Mouse (Mus musculus): ENCODE results near the gene Fntb. TPM values are rescaled to one million over a fixed set of nuclear protein-coding genes. Genes with fewer than 3 reads are reported as not detected.
"Not testable (repeated sequence)": the region's sequence is repeated elsewhere in the genome, so short reads cannot be mapped to it uniquely, and the experiment has no call there.

Fntb gene
- polyA plus RNA-seq, 1 experiment from 2014 or later, result 22.8 TPM

DNA sequence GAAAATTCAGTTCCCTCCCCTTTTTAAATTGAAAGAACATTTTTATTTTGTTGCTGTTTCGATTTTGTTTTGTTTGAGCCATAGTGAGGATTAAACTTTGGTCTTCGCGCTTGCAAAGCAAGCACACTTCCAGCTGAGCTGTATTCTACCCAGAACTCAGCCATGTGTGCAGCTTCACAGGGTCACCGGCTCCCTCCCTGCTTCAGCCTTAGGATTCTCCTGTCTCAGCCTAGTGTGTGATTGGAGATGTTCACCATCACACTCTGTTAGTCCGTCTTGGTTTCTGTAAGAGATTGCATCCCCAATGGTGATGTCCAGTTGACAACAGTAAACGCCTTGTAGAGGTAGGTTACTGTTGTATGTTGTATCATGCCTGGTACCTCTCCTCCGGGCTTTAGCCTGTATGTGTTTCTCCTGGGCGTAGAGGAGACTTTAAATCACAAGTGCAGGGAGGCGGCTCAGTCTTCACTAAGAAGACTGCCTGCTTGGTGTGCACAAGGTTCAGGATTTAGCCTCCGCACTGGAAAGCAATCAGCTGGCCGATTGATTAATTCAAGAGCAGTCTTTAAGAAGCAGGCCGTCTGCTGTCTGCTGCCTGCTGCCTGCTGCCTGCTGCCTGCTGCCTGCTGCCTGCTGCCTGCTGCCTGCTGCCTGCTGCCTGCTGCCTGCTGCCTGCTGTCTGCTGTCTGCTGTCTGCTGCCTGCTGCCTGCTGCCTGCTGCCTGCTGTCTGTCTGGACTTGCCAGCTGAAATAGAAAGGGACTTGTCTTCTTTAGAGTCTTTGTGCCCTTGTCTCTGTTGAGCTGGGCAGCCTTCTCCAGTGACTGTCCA, 15.5 kb downstream of the Fntb start:
- WGBS (ENCODE audit: insufficient replicate concordance), result 80% methylated on average over 12 of the region's 12 CpGs
- peaks cover 4% of the 10 kb centered on the region for H3K36me3 ChIP-seq (ENCODE audit: control insufficient read depth, insufficient read depth)
- 0 out of 2 replicates have a peak, but pooled peaks cover 3% of the 10 kb centered on the region for H3K9me3 ChIP-seq (replicated peaks; ENCODE audit: control insufficient read depth, low read length)
- H3K27ac ChIP-seq (ENCODE audit: low read length), result no peak overlapping the region
- no peaks in the 10 kb centered on the region for H3K27me3 ChIP-seq (ENCODE audit: control insufficient read depth, insufficient read depth, low read depth, low read length)
- no peaks in the 10 kb centered on the region for H3K4me1 ChIP-seq (ENCODE audit: control insufficient read depth, low read depth, low read length)
- no peak overlapping the region for H3K4me3 ChIP-seq (ENCODE audit: low read depth, low read length)
- ATAC-seq (ENCODE audit: low read depth), result no peak
- no peak overlapping the region for H3K4me2 ChIP-seq (ENCODE audit: low read depth, low read length)
- H3K9ac ChIP-seq (ENCODE audit: low read depth, low read length), result no peak overlapping the region

GRCm38 (mm10) chr12:76784056-76784619, 18.7 kb downstream of the Fntb start:
- Histone ChIP-seq H3K27me3 (ENCODE audit: control insufficient read depth, insufficient read depth, low read depth, low read length) (no peaks in the 10 kb centered on the region), H3K4me2 (ENCODE audit: low read depth, low read length) (no peak overlapping the region), H3K4me1 (ENCODE audit: control insufficient read depth, low read depth, low read length) (no peaks in the 10 kb centered on the region), H3K36me3 (ENCODE audit: control insufficient read depth, insufficient read depth) (no peaks in the 10 kb centered on the region), H3K9me3 (replicated peaks; ENCODE audit: control insufficient read depth, low read length) (no peaks in the 10 kb centered on the region), H3K27ac (ENCODE audit: low read length) (no peak overlapping the region), H3K4me3 (ENCODE audit: low read depth, low read length) (no peak overlapping the region), H3K9ac (ENCODE audit: low read depth, low read length) (no peak overlapping the region)
- no peak for ATAC-seq (ENCODE audit: low read depth)
- WGBS (ENCODE audit: insufficient replicate concordance), result 71% methylated on average over 10 of the region's 10 CpGs

- H3K36me3 ChIP-seq (ENCODE audit: control insufficient read depth, insufficient read depth), result no peaks in the 10 kb centered on the region
- H3K4me2 ChIP-seq (ENCODE audit: low read depth, low read length), result no peak overlapping the region
- H3K9ac ChIP-seq (ENCODE audit: low read depth, low read length), result no peak overlapping the region
- no peaks in the 10 kb centered on the region for H3K4me1 ChIP-seq (ENCODE audit: control insufficient read depth, low read depth, low read length)
- no peak overlapping the region for H3K4me3 ChIP-seq (ENCODE audit: low read depth, low read length)
- no peak overlapping the region for H3K27ac ChIP-seq (ENCODE audit: low read length)
- no peaks in the 10 kb centered on the region for H3K27me3 ChIP-seq (ENCODE audit: control insufficient read depth, insufficient read depth, low read depth, low read length)
- no peak for ATAC-seq (ENCODE audit: low read depth)
- WGBS (ENCODE audit: insufficient replicate concordance), result 28% methylated on average over 8 of the region's 8 CpGs
- H3K9me3 ChIP-seq (replicated peaks; ENCODE audit: control insufficient read depth, low read length), result no peaks in the 10 kb centered on the region
Observed at GRCm38 (mm10) chr12:76790446-76791084, 25.2 kb downstream of the Fntb start.

DNA sequence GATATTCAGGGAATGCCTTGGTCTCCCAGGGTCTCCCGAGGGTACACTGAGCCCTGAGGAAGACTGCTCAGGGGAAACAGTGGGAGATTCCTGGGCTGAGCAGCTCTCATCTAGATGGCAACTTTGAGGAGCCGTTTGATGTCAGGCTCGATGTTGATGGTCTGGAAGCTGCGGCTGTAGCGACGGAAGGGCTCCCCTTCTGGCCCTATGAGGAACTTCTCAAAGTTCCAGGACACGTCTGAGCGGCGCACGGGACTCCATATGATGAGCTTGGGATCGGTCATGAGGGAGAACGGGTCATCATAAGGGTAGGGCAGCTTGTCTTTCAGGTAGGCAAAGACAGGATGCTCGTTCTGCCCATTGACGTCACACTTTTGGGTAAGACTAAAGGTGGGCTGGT, 27.2 kb downstream of the Fntb start:
- H3K9me3 ChIP-seq (replicated peaks; ENCODE audit: control insufficient read depth, low read length); ATAC-seq (ENCODE audit: low read depth); H3K27ac ChIP-seq (ENCODE audit: low read length); H3K4me3 ChIP-seq (ENCODE audit: low read depth, low read length); H3K9ac ChIP-seq (ENCODE audit: low read depth, low read length); H3K4me1 ChIP-seq (ENCODE audit: control insufficient read depth, low read depth, low read length); H3K27me3 ChIP-seq (ENCODE audit: control insufficient read depth, insufficient read depth, low read depth, low read length); H3K36me3 ChIP-seq (ENCODE audit: control insufficient read depth, insufficient read depth); H3K4me2 ChIP-seq (ENCODE audit: low read depth, low read length): not testable (repeated sequence)
- 41% methylated on average over 12 of the region's 14 CpGs for WGBS (ENCODE audit: insufficient replicate concordance)

- Histone ChIP-seq H3K27ac (ENCODE audit: low read length) (no peak within 1 kb of the TSS), H3K36me3 (ENCODE audit: control insufficient read depth, insufficient read depth) (no peaks in the 10 kb centered on the region), H3K4me3 (ENCODE audit: low read depth, low read length) (no peak within 1 kb of the TSS), H3K27me3 (ENCODE audit: control insufficient read depth, insufficient read depth, low read depth, low read length) (no peaks in the 10 kb centered on the region; the same call in 1 of the 2 replicates), H3K9me3 (replicated peaks; ENCODE audit: control insufficient read depth, low read length) (no peaks in the 10 kb centered on the region), H3K4me2 (ENCODE audit: low read depth, low read length) (no peak within 1 kb of the TSS), H3K4me1 (ENCODE audit: control insufficient read depth, low read depth, low read length) (no peaks in the 10 kb centered on the region), H3K9ac (ENCODE audit: low read depth, low read length) (no peak within 1 kb of the TSS)
- ATAC-seq (ENCODE audit: low read depth), result no peak
- 59% methylated on average over 5 of the region's 5 CpGs for WGBS (ENCODE audit: insufficient replicate concordance)
Observed at GRCm38 (mm10) chr12:76795350-76795749, 30.0 kb downstream of the Fntb start, which contains the start of gene Gpx2. Gpx2 (minus strand) TSS chr12:76795554.

GRCm38 (mm10) chr12:76796938-76797539, 31.6 kb downstream of the Fntb start:
- Histone ChIP-seq H3K9ac (ENCODE audit: low read depth, low read length) (no peak overlapping the region), H3K4me1 (ENCODE audit: control insufficient read depth, low read depth, low read length) (no peaks in the 10 kb centered on the region), H3K27me3 (ENCODE audit: control insufficient read depth, insufficient read depth, low read depth, low read length) (no peaks in the 10 kb centered on the region; the same call in 1 of the 2 replicates), H3K4me2 (ENCODE audit: low read depth, low read length) (no peak overlapping the region), H3K27ac (ENCODE audit: low read length) (no peak overlapping the region), H3K4me3 (ENCODE audit: low read depth, low read length) (no peak overlapping the region), H3K9me3 (replicated peaks; ENCODE audit: control insufficient read depth, low read length) (no peaks in the 10 kb centered on the region), H3K36me3 (ENCODE audit: control insufficient read depth, insufficient read depth) (no peaks in the 10 kb centered on the region)
- no peak for ATAC-seq (ENCODE audit: low read depth)
- WGBS (ENCODE audit: insufficient replicate concordance), result 48% methylated on average over 7 of the region's 7 CpGs

- 49% methylated on average over 5 of the region's 5 CpGs for WGBS (ENCODE audit: insufficient replicate concordance)
- Histone ChIP-seq H3K9me3 (replicated peaks; ENCODE audit: control insufficient read depth, low read length) (no peaks in the 10 kb centered on the region), H3K27ac (ENCODE audit: low read length) (no peak overlapping the region), H3K4me3 (ENCODE audit: low read depth, low read length) (no peak overlapping the region), H3K27me3 (ENCODE audit: control insufficient read depth, insufficient read depth, low read depth, low read length) (no peaks in the 10 kb centered on the region; the same call in 1 of the 2 replicates), H3K9ac (ENCODE audit: low read depth, low read length) (no peak overlapping the region), H3K4me2 (ENCODE audit: low read depth, low read length) (no peak overlapping the region), H3K36me3 (ENCODE audit: control insufficient read depth, insufficient read depth) (no peaks in the 10 kb centered on the region), H3K4me1 (ENCODE audit: control insufficient read depth, low read depth, low read length) (no peaks in the 10 kb centered on the region)
- ATAC-seq (ENCODE audit: low read depth), result no peak
Observed at GRCm38 (mm10) chr12:76798008-76798720, 32.8 kb downstream of the Fntb start.

- WGBS (ENCODE audit: insufficient replicate concordance), result 72% methylated on average over 10 of the region's 10 CpGs
- no peaks in the 10 kb centered on the region for H3K9me3 ChIP-seq (replicated peaks; ENCODE audit: control insufficient read depth, low read length)
- no peak for ATAC-seq (ENCODE audit: low read depth)
- no peaks in the 10 kb centered on the region for H3K4me1 ChIP-seq (ENCODE audit: control insufficient read depth, low read depth, low read length)
- no peaks in the 10 kb centered on the region for H3K27me3 ChIP-seq (ENCODE audit: control insufficient read depth, insufficient read depth, low read depth, low read length)
- H3K27ac ChIP-seq (ENCODE audit: low read length), result no peak overlapping the region
- no peak overlapping the region for H3K4me2 ChIP-seq (ENCODE audit: low read depth, low read length)
- no peak overlapping the region for H3K9ac ChIP-seq (ENCODE audit: low read depth, low read length)
- no peaks in the 10 kb centered on the region for H3K36me3 ChIP-seq (ENCODE audit: control insufficient read depth, insufficient read depth)
- no peak overlapping the region for H3K4me3 ChIP-seq (ENCODE audit: low read depth, low read length)
Observed at GRCm38 (mm10) chr12:76803028-76803427, 37.6 kb downstream of the Fntb start.
